18 mouse cellular contexts compared by ENCODE assay signal in the genomic region with DNA sequence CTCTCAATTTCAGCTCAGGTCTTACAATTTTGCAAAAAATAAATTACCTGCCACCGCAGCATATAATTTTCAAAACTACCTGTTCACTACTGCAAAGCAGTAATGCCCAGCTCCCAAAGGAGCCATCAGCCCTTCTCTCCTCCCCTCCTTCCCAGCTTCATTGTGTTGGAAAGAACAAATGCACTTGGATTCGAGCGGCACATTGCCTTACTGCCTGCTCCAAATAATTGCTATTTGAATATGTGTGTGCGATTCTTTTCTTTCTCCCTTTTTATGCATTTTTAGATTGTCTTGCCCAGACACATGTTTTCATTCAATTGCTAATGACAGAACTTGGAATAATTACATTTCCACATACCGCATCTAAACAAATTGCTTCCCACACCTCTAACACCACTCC.
"Had no signal": no experiment of that assay in that cellular context is flagged by ENCODE, and none has a peak within 500 bp of the region (broad histone marks: within the 10 kb centered on the region; RNA-seq: fewer than 3 reads in every experiment).

No protein-coding gene starts in this region.

- H3K36me3 ChIP-seq: lung, embryonic 15.5 days; midbrain, embryonic 13.5 days; midbrain, embryonic 15.5 days; neural tube, embryonic 12.5 days; stomach, embryonic 15.5 days had no signal

- H3K9ac ChIP-seq: liver, postnatal 0 days; lung, embryonic 15.5 days; midbrain, embryonic 13.5 days; midbrain, embryonic 15.5 days; neural tube, embryonic 12.5 days; stomach, embryonic 15.5 days had no signal

- DNase-seq: liver, postnatal 0 days; lung, adult 2 months; lung, postnatal 14 days; lung, postnatal 36 days; right cerebral cortex, postnatal 14 days; thymus, adult 2 months; thymus, postnatal 25 days; thymus, postnatal 4 days had no signal

- ATAC-seq: liver, postnatal 0 days; lung, postnatal 0 days; midbrain, embryonic 13.5 days; midbrain, embryonic 15.5 days had no signal

- H3K9me3 ChIP-seq: lung, embryonic 15.5 days; megakaryocyte, embryonic 14.5 days; midbrain, embryonic 13.5 days; midbrain, embryonic 15.5 days; neural tube, embryonic 12.5 days; stomach, embryonic 15.5 days had no signal

- H3K4me3 ChIP-seq: lung, embryonic 15.5 days; megakaryocyte, embryonic 14.5 days; midbrain, embryonic 13.5 days; midbrain, embryonic 15.5 days; neural tube, embryonic 12.5 days; stomach, embryonic 15.5 days had no signal

- H3K4me1 ChIP-seq: lung, embryonic 15.5 days; midbrain, embryonic 13.5 days; midbrain, embryonic 15.5 days; neural tube, embryonic 12.5 days; stomach, embryonic 15.5 days had no signal

- H3K27ac ChIP-seq: lung, embryonic 15.5 days; macrophage; midbrain, embryonic 13.5 days; midbrain, embryonic 15.5 days; neural tube, embryonic 12.5 days; stomach, embryonic 15.5 days; stomach, postnatal 0 days had no signal

- H3K4me2 ChIP-seq: lung, embryonic 15.5 days; midbrain, embryonic 11.5 days; midbrain, embryonic 13.5 days; midbrain, embryonic 15.5 days; neural tube, embryonic 12.5 days; stomach, embryonic 15.5 days had no signal

- H3K27me3 ChIP-seq: lung, embryonic 15.5 days; megakaryocyte, embryonic 14.5 days; midbrain, embryonic 13.5 days; midbrain, embryonic 15.5 days; neural tube, embryonic 12.5 days; stomach, embryonic 15.5 days had no signal
